Mouse (Mus musculus) liver, postnatal 0 days (tissue): ENCODE measurements at regions not wholly inside any gene's neighbourhood (a gene's known extent, or its start where the extent isn't known, plus 50 kb on each side); places are given as distances from the start of the nearest gene placed in this dataset.

Source experiments
- CTCF ChIP-seq: sonication (generic); IDR thresholded peaks from 2 replicates; pipeline ENCODE4 v1.5.1; 2016; ENCODE audit warnings: antibody characterized with exemption, low read depth
- EP300 ChIP-seq: IDR thresholded peaks from 2 replicates; pipeline ENCODE4 v1.6.1; 2016; ENCODE audit warnings: antibody characterized with exemption, low read depth, mild to moderate bottlenecking

DNA sequence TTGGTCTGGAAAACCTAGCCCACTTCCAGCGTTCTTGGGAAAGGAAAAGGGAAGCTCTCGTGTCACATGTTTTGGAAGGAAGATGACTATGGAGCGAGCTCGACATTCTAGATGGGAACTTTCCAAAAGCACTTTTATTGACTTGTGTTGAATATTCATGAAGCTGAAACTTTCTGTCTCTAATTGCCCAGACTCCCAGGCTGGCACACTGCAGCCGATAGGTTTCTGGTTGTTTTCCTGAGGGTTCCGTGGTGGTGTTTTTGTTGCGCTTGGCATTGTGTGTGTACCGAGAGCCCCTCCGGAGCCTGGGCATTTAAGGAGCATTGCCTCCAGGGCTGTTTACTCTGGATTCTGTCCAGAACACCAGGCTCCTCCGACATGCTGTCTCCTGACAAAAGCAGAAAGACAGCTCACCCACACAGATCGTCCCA lies 168.6 kb upstream of the Ankrd55 start:
- TF ChIP-seq CTCF (no peak), EP300 (no peak)
